Mouse (Mus musculus) kidney, adult 2 months (tissue): ENCODE results near the gene Lsm4.
A peak's percentile ranks its signal among the peaks of the same experiment; 100 is the strongest.

Experiments
- CTCF ChIP-seq: fragments of 200-500 bp; conservative IDR thresholded peaks from 2 replicates; pipeline ENCODE4 v1.5.1; 2011; ENCODE audit warnings: low read depth, mild to moderate bottlenecking, control low read depth, low read length, moderate library complexity, mixed read lengths; ENCODE audit not compliant: insufficient read depth, insufficient read length
- POLR2A ChIP-seq: fragments of 200-500 bp; IDR thresholded peaks from one replicate; pipeline ENCODE4 v1.6.1; 2011; ENCODE audit warnings: low read depth, low read length, control low read depth

- TF ChIP-seq POLR2A, result peak; percentile 4
- TF ChIP-seq CTCF, result no peak
These were observed 38.0 kb downstream of the Lsm4 start for GRCm38 (mm10) chr8:70711041-70711440.
